Mouse (Mus musculus): ENCODE results near the gene Rbms3. TPM values are rescaled to one million over a fixed set of nuclear protein-coding genes. Genes with fewer than 3 reads are reported as not detected.

Gene Rbms3
- total and polyA plus RNA-seq, 2 experiments from 2014 or later, result 43.3 to 59.9 TPM

DNA sequence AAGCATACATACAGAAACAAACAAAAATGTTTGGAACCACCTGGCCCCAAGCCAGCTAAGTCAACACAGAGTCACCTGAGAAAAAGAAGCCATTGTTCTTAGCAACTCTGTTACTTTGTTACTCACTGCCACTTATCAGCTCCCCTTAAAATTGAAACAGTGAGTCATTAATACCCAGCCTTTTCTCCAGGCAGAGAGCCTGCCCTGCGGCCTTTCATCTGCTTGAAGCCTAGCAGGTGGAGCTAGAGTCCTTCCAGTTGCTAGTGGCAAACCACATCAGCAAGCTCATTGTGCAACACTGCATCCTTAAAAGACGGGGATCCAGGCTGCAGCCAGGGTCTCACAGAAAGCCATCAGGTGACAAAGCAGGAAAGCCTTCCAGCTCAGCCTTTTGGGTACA is 495.7 kb downstream of the Rbms3 start:
- Histone ChIP-seq H3K36me3 (ENCODE audit: insufficient read depth, low read length) (no peaks in the 10 kb centered on the region), H3K27me3 (ENCODE audit: insufficient read depth, low read length) (no peaks in the 10 kb centered on the region), H3K4me2 (ENCODE audit: low read depth, low read length, poor library complexity, severe bottlenecking) (no peak overlapping the region), H3K27ac (ENCODE audit: low read depth, low read length) (no peak overlapping the region), H3K4me1 (ENCODE audit: insufficient read depth, low read length) (no peaks in the 10 kb centered on the region), H3K4me3 (ENCODE audit: low read depth, low read length) (no peak overlapping the region), H3K9ac (replicated peaks; ENCODE audit: low read length, poor library complexity, severe bottlenecking) (no peak overlapping the region), H3K9me3 (ENCODE audit: low read length) (no peaks in the 10 kb centered on the region)
- ATAC-seq (ENCODE audit: low FRiP score), result no peak
- WGBS, result 65% methylated on average over 2 of the region's 2 CpGs
- no peak for TF ChIP-seq CTCF (IDR thresholded peaks at IDR 0.05)
- DNase-seq (ENCODE audit: low spot score), result no peak

DNA sequence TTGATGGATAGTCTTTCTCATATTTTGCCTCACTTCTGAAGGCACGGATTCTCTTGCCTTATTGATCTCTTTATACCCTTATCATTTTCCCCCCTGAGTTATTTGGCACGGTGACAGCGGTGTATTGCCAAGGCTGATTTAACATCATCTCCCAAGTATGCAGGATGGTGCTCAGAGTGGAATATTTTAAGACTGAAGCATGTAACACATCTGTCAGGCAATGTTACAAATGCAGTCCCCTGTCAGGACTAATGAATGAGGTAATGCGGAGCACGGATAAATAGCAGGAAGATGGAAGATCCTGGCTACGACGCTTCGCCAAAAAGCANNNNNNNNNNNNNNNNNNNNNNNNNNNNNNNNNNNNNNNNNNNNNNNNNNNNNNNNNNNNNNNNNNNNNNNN is 502.9 kb downstream of the Rbms3 start:
- H3K4me2 ChIP-seq (ENCODE audit: low read depth, low read length, poor library complexity, severe bottlenecking), result no peak overlapping the region
- ATAC-seq (ENCODE audit: low FRiP score) (no peak), DNase-seq (ENCODE audit: low spot score) (peak; percentile 25)
- H3K27ac ChIP-seq (ENCODE audit: low read depth, low read length), result no peak overlapping the region
- no peaks in the 10 kb centered on the region for H3K36me3 ChIP-seq (ENCODE audit: insufficient read depth, low read length)
- no peaks in the 10 kb centered on the region for H3K4me1 ChIP-seq (ENCODE audit: insufficient read depth, low read length)
- no peak overlapping the region for H3K4me3 ChIP-seq (ENCODE audit: low read depth, low read length)
- no peak for TF ChIP-seq CTCF (IDR thresholded peaks at IDR 0.05)
- H3K9ac ChIP-seq (replicated peaks; ENCODE audit: low read length, poor library complexity, severe bottlenecking), result no peak overlapping the region
- WGBS, result 43% methylated on average over 8 of the region's 8 CpGs
- H3K9me3 ChIP-seq (ENCODE audit: low read length), result no peaks in the 10 kb centered on the region
- H3K27me3 ChIP-seq (ENCODE audit: insufficient read depth, low read length), result no peaks in the 10 kb centered on the region

DNA sequence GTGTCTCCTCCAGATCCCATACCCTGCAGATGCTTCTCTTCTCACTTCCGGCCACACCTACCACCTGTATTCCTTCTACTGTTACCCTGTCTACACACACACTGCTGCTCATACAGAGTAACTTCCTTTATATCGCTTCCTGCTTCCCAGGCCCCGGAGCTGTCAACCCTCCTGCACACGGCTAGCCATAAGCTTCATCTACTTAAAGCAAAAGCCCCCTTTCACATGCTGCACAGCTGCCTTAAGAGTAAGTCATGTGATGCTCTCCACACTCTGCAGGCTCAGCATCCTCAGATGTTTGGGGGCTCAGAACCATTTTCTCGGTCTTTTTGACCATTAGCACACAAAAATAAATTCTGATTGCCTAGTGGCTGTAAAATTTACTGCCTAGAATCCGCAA is 503.9 kb downstream of the Rbms3 start:
- ATAC-seq (ENCODE audit: low FRiP score), result no peak

DNA sequence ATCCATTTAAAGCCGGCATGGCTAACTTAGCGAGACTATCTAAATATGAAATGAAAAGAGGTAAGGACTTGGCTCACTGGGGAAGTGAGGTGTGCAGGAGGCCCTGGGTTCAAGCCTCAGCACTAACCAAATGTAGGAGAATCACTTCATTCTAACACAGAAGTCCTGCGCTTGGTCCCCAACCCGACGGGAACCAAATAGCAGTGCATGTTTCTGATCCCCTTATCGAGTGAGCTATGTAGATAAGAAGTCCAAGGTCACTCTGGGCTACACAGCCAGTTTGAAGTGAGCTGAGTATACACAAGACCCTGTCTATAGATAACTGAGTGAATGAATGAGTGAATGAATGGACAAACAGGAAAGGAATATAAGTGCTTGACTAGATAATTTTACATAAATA is 508.1 kb downstream of the Rbms3 start:
- Histone ChIP-seq H3K36me3 (ENCODE audit: insufficient read depth, low read length) (no peaks in the 10 kb centered on the region), H3K27me3 (ENCODE audit: insufficient read depth, low read length) (no peaks in the 10 kb centered on the region), H3K4me3 (ENCODE audit: low read depth, low read length) (no peak overlapping the region), H3K9me3 (ENCODE audit: low read length) (no peaks in the 10 kb centered on the region), H3K4me1 (ENCODE audit: insufficient read depth, low read length) (no peaks in the 10 kb centered on the region), H3K27ac (ENCODE audit: low read depth, low read length) (no peak overlapping the region), H3K4me2 (ENCODE audit: low read depth, low read length, poor library complexity, severe bottlenecking) (no peak overlapping the region), H3K9ac (replicated peaks; ENCODE audit: low read length, poor library complexity, severe bottlenecking) (no peak overlapping the region)
- TF ChIP-seq CTCF (IDR thresholded peaks at IDR 0.05), result no peak
- 95% methylated on average over 6 of the region's 6 CpGs for whole genome bisulfite sequencing
- DNase-seq (ENCODE audit: low spot score), result no peak
- ATAC-seq (ENCODE audit: low FRiP score), result no peak

More for the DNA sequence above, 503.9 kb downstream of the Rbms3 start:
- no peaks in the 10 kb centered on the region for H3K27me3 ChIP-seq (ENCODE audit: insufficient read depth, low read length)
- DNase-seq (ENCODE audit: low spot score), result no peak
- no peak overlapping the region for H3K4me2 ChIP-seq (ENCODE audit: low read depth, low read length, poor library complexity, severe bottlenecking)
- no peaks in the 10 kb centered on the region for H3K36me3 ChIP-seq (ENCODE audit: insufficient read depth, low read length)
- no peak overlapping the region for H3K27ac ChIP-seq (ENCODE audit: low read depth, low read length)
- no peak overlapping the region for H3K4me3 ChIP-seq (ENCODE audit: low read depth, low read length)
- WGBS, result 79% methylated on average over 6 of the region's 6 CpGs
- no peak for TF ChIP-seq CTCF (IDR thresholded peaks at IDR 0.05)
- H3K4me1 ChIP-seq (ENCODE audit: insufficient read depth, low read length), result no peaks in the 10 kb centered on the region
- H3K9me3 ChIP-seq (ENCODE audit: low read length), result no peaks in the 10 kb centered on the region
- no peak overlapping the region for H3K9ac ChIP-seq (replicated peaks; ENCODE audit: low read length, poor library complexity, severe bottlenecking)

DNA sequence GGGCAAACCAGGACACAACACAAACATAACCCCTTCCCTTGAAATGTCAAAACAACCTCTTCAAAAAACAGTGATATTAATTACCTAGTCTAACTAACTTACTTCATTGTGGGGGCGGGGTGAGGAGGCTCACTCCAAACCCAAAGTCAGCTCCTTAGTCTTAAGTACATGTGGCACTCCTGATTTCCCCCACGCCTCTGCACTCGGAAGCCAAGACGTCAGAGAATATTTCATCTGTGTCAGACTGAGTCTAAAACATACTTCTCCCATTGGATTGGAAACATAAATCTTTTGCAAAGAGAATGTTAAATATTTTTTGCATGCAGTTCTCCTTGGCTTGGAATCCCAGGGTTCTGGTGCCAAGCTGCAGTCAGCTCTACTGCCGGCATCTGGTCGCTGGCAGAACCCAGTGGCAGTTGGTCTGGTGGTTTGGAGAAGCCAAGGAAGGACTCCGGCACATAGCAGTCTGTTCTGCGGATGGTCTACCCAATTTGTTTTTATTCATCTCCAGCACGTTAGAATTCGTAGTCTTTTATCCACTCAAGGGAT is 512.5 kb downstream of the Rbms3 start:
- ATAC-seq (ENCODE audit: low FRiP score), result no peak
- DNase-seq (ENCODE audit: low spot score), result no peak

DNA sequence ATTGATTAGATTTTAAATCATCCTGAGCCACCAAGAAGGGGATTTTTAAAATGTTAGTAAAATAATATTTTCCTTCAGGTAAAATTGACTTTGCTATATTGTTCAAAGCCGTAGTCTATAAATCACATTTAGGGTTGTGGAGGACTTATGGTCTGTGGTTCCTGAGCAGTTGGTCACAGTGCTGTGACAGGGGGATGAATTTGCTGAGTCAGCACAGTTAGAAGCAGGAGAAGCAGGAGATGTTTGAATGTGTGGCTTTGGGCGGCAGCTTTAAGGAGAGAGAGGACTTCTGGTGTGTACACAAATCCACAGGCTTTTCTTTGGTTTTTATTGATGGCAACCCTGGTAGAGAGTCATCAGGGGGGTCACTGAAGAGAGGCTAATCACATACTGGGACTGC is 514.1 kb downstream of the Rbms3 start:
- Histone ChIP-seq H3K27ac (ENCODE audit: low read depth, low read length) (no peak overlapping the region), H3K4me2 (ENCODE audit: low read depth, low read length, poor library complexity, severe bottlenecking) (no peak overlapping the region), H3K27me3 (ENCODE audit: insufficient read depth, low read length) (no peaks in the 10 kb centered on the region), H3K36me3 (ENCODE audit: insufficient read depth, low read length) (no peaks in the 10 kb centered on the region), H3K4me3 (ENCODE audit: low read depth, low read length) (no peak overlapping the region), H3K9ac (replicated peaks; ENCODE audit: low read length, poor library complexity, severe bottlenecking) (no peak overlapping the region), H3K9me3 (ENCODE audit: low read length) (no peaks in the 10 kb centered on the region), H3K4me1 (ENCODE audit: insufficient read depth, low read length) (no peaks in the 10 kb centered on the region)
- DNase-seq (ENCODE audit: low spot score), result no peak
- no peak for TF ChIP-seq CTCF (IDR thresholded peaks at IDR 0.05)
- no peak for ATAC-seq (ENCODE audit: low FRiP score)
- WGBS, result 65% methylated on average over 2 of the region's 2 CpGs

More for the DNA sequence above, 512.5 kb downstream of the Rbms3 start:
- no peaks in the 10 kb centered on the region for H3K27me3 ChIP-seq (ENCODE audit: insufficient read depth, low read length)
- H3K27ac ChIP-seq (ENCODE audit: low read depth, low read length), result no peak overlapping the region
- no peaks in the 10 kb centered on the region for H3K9me3 ChIP-seq (ENCODE audit: low read length)
- no peaks in the 10 kb centered on the region for H3K36me3 ChIP-seq (ENCODE audit: insufficient read depth, low read length)
- TF ChIP-seq CTCF (IDR thresholded peaks at IDR 0.05), result no peak
- H3K4me3 ChIP-seq (ENCODE audit: low read depth, low read length), result no peak overlapping the region
- H3K9ac ChIP-seq (replicated peaks; ENCODE audit: low read length, poor library complexity, severe bottlenecking), result no peak overlapping the region
- no peaks in the 10 kb centered on the region for H3K4me1 ChIP-seq (ENCODE audit: insufficient read depth, low read length)
- no peak overlapping the region for H3K4me2 ChIP-seq (ENCODE audit: low read depth, low read length, poor library complexity, severe bottlenecking)
- whole genome bisulfite sequencing, result 87% methylated on average over 10 of the region's 10 CpGs

Data from midbrain, postnatal 0 days (tissue).